Mouse (Mus musculus) olfactory bulb, adult 2 months (tissue): ENCODE measurements around the gene Dgcr2.

Experiments
- CTCF ChIP-seq: fragments of 200-500 bp; IDR thresholded peaks from 2 replicates; pipeline ENCODE4 v1.5.1; 2012; ENCODE audit warnings: low read depth, mild to moderate bottlenecking, low read length, moderate library complexity; ENCODE audit not compliant: insufficient read depth
- POLR2A ChIP-seq: fragments of 200-500 bp; IDR thresholded peaks from 2 replicates; pipeline ENCODE4 v1.6.1; 2012; ENCODE audit warnings: mild to moderate bottlenecking, low read depth, low read length, moderate library complexity; ENCODE audit not compliant: insufficient read depth

DNA sequence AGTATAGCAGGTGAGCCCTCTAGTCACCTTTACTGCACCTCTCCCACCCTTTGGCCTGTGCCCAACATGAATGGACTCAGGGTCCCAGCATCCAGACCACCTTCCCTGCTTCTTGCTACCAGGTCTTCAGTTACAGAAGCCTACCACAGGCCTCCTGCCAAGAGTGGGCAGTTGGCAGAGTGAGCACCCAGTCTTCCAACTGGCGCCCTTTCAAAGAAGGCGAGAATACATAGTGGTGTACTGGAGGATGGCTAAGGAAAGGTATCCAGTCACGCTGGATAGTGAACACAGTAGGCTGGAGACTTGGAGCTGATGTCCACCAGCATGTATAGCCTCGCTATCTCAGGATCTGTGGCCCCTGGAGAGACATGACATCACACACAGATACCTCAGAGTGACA lies 104.3 kb downstream of the Dgcr2 start:
- no peak for TF ChIP-seq CTCF
- no peak for TF ChIP-seq POLR2A
